Mouse (Mus musculus): ENCODE results near the gene Arsb.

- TF ChIP-seq CTCF (IDR thresholded peaks at IDR 0.05; ENCODE audit: control insufficient read depth, insufficient read depth, insufficient read length) (no peak), MYOD1 (IDR thresholded peaks at IDR 0.05; ENCODE audit: control insufficient read depth, insufficient read length, low read depth) (no peak), MAX (IDR thresholded peaks at IDR 0.05) (no peak), USF1 (IDR thresholded peaks at IDR 0.05; ENCODE audit: low read depth) (no peak), CEBPB (IDR thresholded peaks at IDR 0.05; ENCODE audit: low read depth) (no peak), MYOG (IDR thresholded peaks at IDR 0.05; ENCODE audit: control insufficient read depth, extremely low read depth, insufficient read length) (no peak)
These were observed 115.6 kb downstream of the Arsb start for GRCm38 (mm10) chr13:93886999-93887398.
